Mouse (Mus musculus) CH12.LX (cell line): ENCODE data around the gene Hmcn1. TPM values are rescaled to one million over a fixed set of nuclear protein-coding genes. Genes with fewer than 3 reads are reported as not detected.

Experiments used
- DNase-seq: peaks from one replicate; pipeline ENCODE4 v3.0.0-alpha.2; 2013; ENCODE audit errors: extremely low read depth
- H3K27ac ChIP-seq: 2 replicates; pipeline ENCODE4 v1.5.1; 2012; ENCODE audit warnings: low read depth, mild to moderate bottlenecking, control low read depth, moderate library complexity; ENCODE audit not compliant: insufficient read depth
- H3K27me3 ChIP-seq: replicated peaks from 2 replicates; pipeline ENCODE3; 2012; ENCODE audit warnings: inconsistent platforms
- H3K36me3 ChIP-seq, 2 experiments: replicated peaks in 1 of 2; 2 replicates each; pipeline versions ENCODE3 to v1.6.1; 2012; ENCODE audit warnings: inconsistent platforms in 1 of 2, low read length in 1 of 2, mild to moderate bottlenecking in 1 of 2, mixed read lengths in 1 of 2, moderate library complexity in 1 of 2; ENCODE audit not compliant: control insufficient read depth in 1 of 2, insufficient read depth in 1 of 2
- H3K4me1 ChIP-seq, 2 experiments: 2 replicates each; pipeline ENCODE4 v1.6.1; 2012; ENCODE audit warnings: inconsistent platforms in 1 of 2, moderate library complexity in 1 of 2; ENCODE audit not compliant: insufficient read depth in 2 of 2, control insufficient read depth in 1 of 2
- H3K4me2 ChIP-seq: 2 replicates; pipeline ENCODE4 v1.6.1; 2012; ENCODE audit warnings: low read depth, mild to moderate bottlenecking, control low read depth; ENCODE audit not compliant: poor library complexity, insufficient read depth, severe bottlenecking
- H3K4me3 ChIP-seq, 3 experiments: fragments of 150-350 bp in 1 of 3; sonication (generic) in 1 of 3; replicated peaks in 1 of 3; 2 replicates each; pipeline versions ENCODE3 to v1.5.1; 2011 to 2012; ENCODE audit warnings: low read depth in 2 of 3, low read length in 2 of 3, mild to moderate bottlenecking in 2 of 3, moderate library complexity in 2 of 3, control low read depth in 1 of 3, improper control_type of control experiment in 1 of 3, inconsistent platforms in 1 of 3, mixed read lengths in 1 of 3; ENCODE audit not compliant: poor library complexity in 1 of 3
- H3K79me2 ChIP-seq: replicated peaks from 2 replicates; pipeline ENCODE4 v1.6.1; 2012; ENCODE audit warnings: mild to moderate bottlenecking, moderate library complexity; ENCODE audit not compliant: control insufficient read depth, poor library complexity, insufficient read depth, severe bottlenecking; ENCODE audit errors: extremely low read depth
- H3K9ac ChIP-seq: 2 replicates; pipeline ENCODE4 v1.6.1; 2012; ENCODE audit warnings: low read depth, mild to moderate bottlenecking, control low read depth, moderate library complexity; ENCODE audit not compliant: insufficient read depth
- H3K9me3 ChIP-seq: replicated peaks from 2 replicates; pipeline ENCODE3; 2012; ENCODE audit warnings: low read length, inconsistent platforms, mixed read lengths
- BHLHE40 ChIP-seq: IDR thresholded peaks from 2 replicates; pipeline ENCODE4 v1.6.1; 2011; ENCODE audit warnings: mild to moderate bottlenecking, low read depth, low read length, improper control_type of control experiment
- CTCF ChIP-seq, 2 experiments: IDR thresholded peaks in 1 of 2; conservative IDR thresholded peaks in 1 of 2; 2 replicates each; pipeline ENCODE4 v1.5.1; 2011 to 2012; ENCODE audit warnings: low read depth in 2 of 2, low read length in 2 of 2, improper control_type of control experiment in 1 of 2, inconsistent platforms in 1 of 2, mild to moderate bottlenecking in 1 of 2, moderate library complexity in 1 of 2
- ELF1 ChIP-seq: IDR thresholded peaks from 2 replicates; pipeline ENCODE4 v1.6.1; 2014; ENCODE audit warnings: low read depth, mild to moderate bottlenecking, inconsistent platforms, low read length, improper control_type of control experiment
- EP300 ChIP-seq: IDR thresholded peaks from 2 replicates; pipeline ENCODE4 v1.6.1; 2011; ENCODE audit warnings: low read length, improper control_type of control experiment
- ETS1 ChIP-seq: conservative IDR thresholded peaks from 2 replicates; pipeline ENCODE4 v1.6.1; 2012; ENCODE audit warnings: low read depth, mild to moderate bottlenecking, inconsistent platforms, low read length, improper control_type of control experiment, moderate library complexity
- GABPA ChIP-seq: IDR thresholded peaks from 2 replicates; pipeline ENCODE4 v1.6.1; 2012; ENCODE audit warnings: low read depth, low read length, improper control_type of control experiment, inconsistent platforms; ENCODE audit not compliant: insufficient replicate concordance
- HCFC1 ChIP-seq: IDR thresholded peaks from 2 replicates; pipeline ENCODE4 v1.6.1; 2012; ENCODE audit warnings: low read depth, mild to moderate bottlenecking, inconsistent platforms, low read length, improper control_type of control experiment
- IRF4 ChIP-seq: IDR thresholded peaks from 2 replicates; pipeline ENCODE4 v1.6.1; 2014; ENCODE audit warnings: low read depth, mild to moderate bottlenecking, inconsistent platforms, low read length, improper control_type of control experiment
- JUN ChIP-seq: IDR thresholded peaks from 2 replicates; pipeline ENCODE4 v1.6.1; 2011; ENCODE audit warnings: low read depth, mild to moderate bottlenecking, low read length, improper control_type of control experiment, moderate library complexity; ENCODE audit not compliant: insufficient read depth
- MAFK ChIP-seq: IDR thresholded peaks from 2 replicates; pipeline ENCODE4 v1.6.1; 2011; ENCODE audit warnings: low read length, improper control_type of control experiment; ENCODE audit not compliant: insufficient replicate concordance
- MAZ ChIP-seq: IDR thresholded peaks from 2 replicates; pipeline ENCODE4 v1.6.1; 2012; ENCODE audit warnings: low read depth, mild to moderate bottlenecking, inconsistent platforms, low read length, improper control_type of control experiment, moderate library complexity
- MEF2A ChIP-seq: IDR thresholded peaks from 2 replicates; pipeline ENCODE4 v1.6.1; 2014; ENCODE audit warnings: low read depth, mild to moderate bottlenecking, inconsistent platforms, low read length, improper control_type of control experiment, borderline replicate concordance
- MYC ChIP-seq: IDR thresholded peaks from 2 replicates; pipeline ENCODE4 v1.6.1; 2011; ENCODE audit warnings: low read depth, mild to moderate bottlenecking, improper control_type of control experiment, low read length
- NELFE ChIP-seq: IDR thresholded peaks from 2 replicates; pipeline ENCODE4 v1.6.1; 2011; ENCODE audit warnings: low read depth, low read length, improper control_type of control experiment
- NRF1 ChIP-seq: IDR thresholded peaks from 2 replicates; pipeline ENCODE4 v1.6.1; 2014; ENCODE audit warnings: low read depth, mild to moderate bottlenecking, inconsistent platforms, low read length, improper control_type of control experiment, moderate library complexity
- PAX5 ChIP-seq: IDR thresholded peaks from 2 replicates; pipeline ENCODE4 v1.6.1; 2012; ENCODE audit warnings: low read length, inconsistent platforms, mixed read lengths
- POLR2A ChIP-seq: IDR thresholded peaks from 2 replicates; pipeline ENCODE4 v1.6.1; 2011; ENCODE audit warnings: low read depth, mild to moderate bottlenecking, improper control_type of control experiment, low read length
- POLR2AphosphoS2 ChIP-seq: IDR thresholded peaks from 2 replicates; pipeline ENCODE4 v1.6.1; 2011; ENCODE audit warnings: low read depth, low read length, improper control_type of control experiment
- RAD21 ChIP-seq: IDR thresholded peaks from 2 replicates; pipeline ENCODE4 v1.6.1; 2011; ENCODE audit warnings: low read depth, mild to moderate bottlenecking, low read length, improper control_type of control experiment, moderate library complexity
- RCOR1 ChIP-seq: conservative IDR thresholded peaks from 2 replicates; pipeline ENCODE4 v1.6.1; 2012; ENCODE audit warnings: low read depth, mild to moderate bottlenecking, inconsistent platforms, low read length, improper control_type of control experiment
- SIN3A ChIP-seq: IDR thresholded peaks from 2 replicates; pipeline ENCODE4 v1.6.1; 2012; ENCODE audit warnings: low read length, improper control_type of control experiment, inconsistent platforms
- TBP ChIP-seq: conservative IDR thresholded peaks from 2 replicates; pipeline ENCODE4 v1.6.1; 2011; ENCODE audit warnings: low read depth, low read length, improper control_type of control experiment
- TCF12 ChIP-seq: IDR thresholded peaks from 2 replicates; pipeline ENCODE4 v1.6.1; 2014; ENCODE audit warnings: low read depth, mild to moderate bottlenecking, inconsistent platforms, low read length, improper control_type of control experiment
- UBTF ChIP-seq: IDR thresholded peaks from 2 replicates; pipeline ENCODE4 v1.6.1; 2012; ENCODE audit warnings: low read depth, mild to moderate bottlenecking, inconsistent platforms, low read length, improper control_type of control experiment, moderate library complexity
- USF2 ChIP-seq: conservative IDR thresholded peaks from 2 replicates; pipeline ENCODE4 v1.6.1; 2011; ENCODE audit warnings: low read depth, low read length, improper control_type of control experiment
- ZMIZ1 ChIP-seq: IDR thresholded peaks from 2 replicates; pipeline ENCODE4 v1.6.1; 2012; ENCODE audit warnings: low read depth, mild to moderate bottlenecking, inconsistent platforms, low read length, improper control_type of control experiment
- dilution Hi-C: fragments of 300-500 bp; cut with MboI; formaldehyde crosslinking; loops from 2 replicates; pipeline ENCODE4 v1.14.3; 2020; ENCODE audit warnings: low sequenced_read_pairs; ENCODE audit not compliant: extremely low pct_unique_long_range_greater_than_20kb, extremely low pct_ligation_motif_present
- in situ Hi-C: fragments of 300-500 bp; cut with MboI; formaldehyde crosslinking; loops from 3 replicates; pipeline ENCODE4 v1.14.3; 2019; ENCODE audit warnings: low sequenced_read_pairs, low pct_ligation_motif_present, low pct_unique_long_range_greater_than_20kb, mixed read lengths
- polyA plus RNA-seq: library from polyadenylated mRNA; unstranded; fragments of >175 nt; gene quantifications from 2 replicates; pipeline ENCODE4 v1.2.1, GENCODE M21; 2012; ENCODE audit warnings: low read depth; ENCODE audit not compliant: insufficient read length
- total RNA-seq, 2 experiments: library from RNA; depleted of rRNA; stranded (reverse); fragments of 300-350 nt in 1 of 2; fragments of >200 nt in 1 of 2; gene quantifications; 2 replicates each; pipeline ENCODE4 v1.2.3; 2012 to 2014

Hmcn1 gene
- total and polyA plus RNA-seq, 3 experiments: under 0.01 to 0.04 (median 0.01) TPM

DNA sequence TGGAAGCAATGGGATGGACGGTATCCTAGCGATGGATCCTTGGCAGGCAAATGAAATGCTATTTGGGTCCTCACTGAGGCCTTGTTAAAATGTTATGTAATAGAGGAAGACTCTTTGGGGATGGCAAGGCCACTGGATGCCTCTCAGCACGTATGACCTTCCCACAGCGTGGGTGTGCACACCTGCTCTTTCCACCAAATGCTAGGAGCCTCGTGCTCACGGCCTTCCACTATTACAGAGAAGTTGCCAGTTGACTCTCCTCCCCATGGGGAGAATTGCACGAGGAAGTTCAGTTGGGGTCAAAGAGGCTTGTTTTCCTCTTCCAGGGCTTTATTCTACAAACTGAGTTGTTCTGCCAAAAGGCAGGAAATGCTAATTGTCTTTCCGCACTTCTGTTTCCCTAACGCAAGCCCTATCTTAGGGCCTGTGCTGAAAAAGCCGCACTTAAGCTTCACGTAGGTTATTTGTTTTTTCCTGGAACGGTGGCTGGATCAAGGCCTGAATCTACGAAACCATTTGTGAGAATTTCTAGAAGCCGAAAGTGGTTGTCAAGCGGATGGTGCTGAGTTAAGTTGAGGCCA is 43.3 kb upstream of the Hmcn1 start:
- Histone ChIP-seq H3K9ac (no peak overlapping the region), H3K27ac (no peak overlapping the region), H3K36me3 (no peaks in the 10 kb centered on the region), H3K79me2 (no peaks in the 10 kb centered on the region), H3K27me3 (no peaks in the 10 kb centered on the region), H3K4me1 (peaks cover 0 to 5% of the 10 kb centered on the region in 2 experiments; a peak in 3 of 4 replicates), H3K4me2 (no peak overlapping the region), H3K9me3 (no peaks in the 10 kb centered on the region), H3K4me3 (no peak overlapping the region)
- dilution Hi-C loops: no loop called here
- no peak for DNase-seq
- TF ChIP-seq RCOR1 (no peak), SIN3A (no peak), IRF4 (no peak), EP300 (no peak), BHLHE40 (no peak), TBP (no peak), JUN (no peak), HCFC1 (no peak), POLR2AphosphoS2 (no peak), NRF1 (no peak), ETS1 (no peak), NELFE (no peak), ELF1 (no peak), GABPA (no peak), UBTF (no peak), RAD21 (no peak), USF2 (no peak), PAX5 (no peak), ZMIZ1 (no peak)
- in situ Hi-C loops: no loop called here

DNA sequence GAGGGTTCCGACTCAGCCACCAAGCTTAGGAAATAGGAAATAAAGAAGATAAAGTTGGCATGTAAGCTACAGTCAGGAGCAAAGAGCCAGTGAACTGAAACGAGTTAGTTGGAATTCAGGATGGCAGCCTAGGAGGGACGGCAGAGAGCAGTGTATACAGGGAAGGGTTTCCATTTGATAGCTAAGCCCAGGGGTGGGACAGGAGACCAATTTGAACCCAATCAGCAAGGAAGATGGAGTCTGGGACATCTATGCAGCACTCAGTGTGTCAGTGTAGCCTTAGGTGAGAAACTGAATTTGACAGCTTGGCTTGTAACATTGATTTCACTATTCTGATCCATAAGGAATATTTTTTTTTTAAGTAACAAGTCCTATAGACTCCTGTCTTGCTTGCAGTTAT is 42.5 kb upstream of the Hmcn1 start:
- in situ Hi-C loops: no loop called here

More for the DNA sequence above, 42.5 kb upstream of the Hmcn1 start:
- H3K79me2 ChIP-seq: no peaks in the 10 kb centered on the region
- peaks cover 0 to 5% of the 10 kb centered on the region in 2 experiments; a peak in 3 of 4 replicates for H3K4me1 ChIP-seq
- TF ChIP-seq CTCF (conservative IDR thresholded peaks at IDR 0.05 in 1 of 2, IDR thresholded peaks at IDR 0.05 in 1 of 2; ENCODE audit: low read depth in 2 of 2, low read length in 2 of 2) (no peak), IRF4 (no peak), TCF12 (no peak), GABPA (no peak), POLR2A (no peak), MEF2A (no peak), EP300 (no peak), USF2 (no peak), HCFC1 (no peak), MAFK (no peak), MAZ (no peak), MYC (no peak), BHLHE40 (no peak), ELF1 (no peak)
- dilution Hi-C loops: no loop called here
- no peaks in the 10 kb centered on the region for H3K36me3 ChIP-seq
- H3K27me3 ChIP-seq: no peaks in the 10 kb centered on the region
- H3K4me3 ChIP-seq: no peak overlapping the region
- H3K9me3 ChIP-seq: no peaks in the 10 kb centered on the region
- H3K27ac ChIP-seq: no peak overlapping the region
- DNase-seq: no peak
- no peak overlapping the region for H3K9ac ChIP-seq
- peak overlapping the region; percentile 90; the same call in 1 of the 2 replicates for H3K4me2 ChIP-seq
